In the genomic region with DNA sequence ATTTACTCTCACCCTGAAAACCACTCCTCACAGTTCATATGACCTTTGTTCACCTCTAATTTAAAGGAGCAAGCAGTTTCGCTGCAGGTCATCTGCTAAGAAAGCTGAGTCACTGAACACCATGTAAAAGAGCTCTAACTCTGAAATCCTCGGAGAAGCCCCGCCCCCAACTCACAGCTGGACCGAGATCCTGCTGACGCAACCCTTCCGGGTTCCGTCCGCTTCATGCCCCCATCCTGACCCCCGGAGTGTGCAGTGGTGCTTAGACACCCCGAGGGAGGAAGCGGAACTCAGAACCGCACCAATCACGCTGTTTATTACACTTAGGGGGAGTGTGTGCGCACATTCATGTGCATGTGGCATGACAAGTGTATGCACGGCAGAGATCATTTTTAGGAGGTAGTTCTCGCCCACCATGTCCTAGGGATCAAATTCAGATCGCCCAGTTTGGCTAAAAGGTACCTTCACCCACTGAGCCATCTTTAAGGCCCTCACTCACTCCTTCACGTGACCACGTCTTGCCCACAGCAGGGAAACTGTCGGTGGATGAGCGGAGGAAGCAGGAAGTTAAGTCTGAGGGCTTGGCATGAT, we compare ENCODE assay signal across 7 mouse cellular contexts. TPM values are rescaled to one million over a fixed set of nuclear protein-coding genes. Genes with fewer than 3 reads are reported as not detected.
A peak's percentile ranks its signal among the peaks of the same experiment; 100 is the strongest.
DNase-seq lines count a peak whose midpoint lies in the region; ATAC-seq and TF ChIP-seq lines count a peak whose summit lies in the region.

No protein-coding gene starts in this region.

- H3K27ac ChIP-seq in embryonic facial prominence, embryonic 15.5 days (replicated peaks) = no peak overlapping the region
- H3K27ac ChIP-seq in heart, embryonic 15.5 days = no peak overlapping the region
- H3K27ac ChIP-seq in kidney, postnatal 0 days = peak overlapping the region; percentile 38; the same call in 1 of the 2 replicates

- peaks cover 14% of the 10 kb centered on the region for H3K4me1 ChIP-seq in embryonic facial prominence, embryonic 15.5 days
- H3K4me1 ChIP-seq in heart, embryonic 15.5 days (replicated peaks) = peaks cover 32% of the 10 kb centered on the region
- H3K4me1 ChIP-seq in kidney, postnatal 0 days (replicated peaks; ENCODE audit: insufficient read depth, low read length) = peaks cover 14% of the 10 kb centered on the region

- 0 out of 2 replicates have a peak, but pooled peaks have one; percentile 21 for ATAC-seq in embryonic facial prominence, embryonic 15.5 days (ENCODE audit: insufficient number of reproducible peaks, low FRiP score, low TSS enrichment, low read depth)
- ATAC-seq in heart, embryonic 15.5 days (replicated peaks; ENCODE audit: insufficient number of reproducible peaks, insufficient read depth, low FRiP score, low read depth) = no peak; the same call in 1 of the 2 replicates
- ATAC-seq in kidney, postnatal 0 days (replicated peaks; ENCODE audit: low FRiP score, low read depth) = peak; percentile 67

- no peak overlapping the region for H3K9ac ChIP-seq in embryonic facial prominence, embryonic 15.5 days
- H3K9ac ChIP-seq in heart, embryonic 15.5 days = peak overlapping the region; percentile 36; the same call in 1 of the 2 replicates
- H3K9ac ChIP-seq in kidney, postnatal 0 days (ENCODE audit: low read depth, low read length) = no peak overlapping the region

- H3K4me2 ChIP-seq in embryonic facial prominence, embryonic 15.5 days (replicated peaks) = peak overlapping the region; percentile 47
- H3K4me2 ChIP-seq in heart, embryonic 15.5 days = peak overlapping the region; percentile 66
- H3K4me2 ChIP-seq in kidney, postnatal 0 days (ENCODE audit: low read length) = peak overlapping the region; percentile 45

- no peaks in the 10 kb centered on the region for H3K36me3 ChIP-seq in embryonic facial prominence, embryonic 15.5 days
- H3K36me3 ChIP-seq in heart, embryonic 15.5 days = no peaks in the 10 kb centered on the region
- H3K36me3 ChIP-seq in kidney, postnatal 0 days (ENCODE audit: insufficient read depth, low read length) = no peaks in the 10 kb centered on the region

- no peak for TF ChIP-seq CTCF in kidney, postnatal 0 days (IDR thresholded peaks at IDR 0.05; ENCODE audit: low read depth)

- peaks cover 17% of the 10 kb centered on the region for H3K27me3 ChIP-seq in embryonic facial prominence, embryonic 15.5 days
- peaks cover 12% of the 10 kb centered on the region for H3K27me3 ChIP-seq in heart, embryonic 15.5 days
- no peaks in the 10 kb centered on the region for H3K27me3 ChIP-seq in kidney, postnatal 0 days (ENCODE audit: insufficient read depth, low read length)

- no peaks in the 10 kb centered on the region for H3K9me3 ChIP-seq in embryonic facial prominence, embryonic 15.5 days (replicated peaks)
- no peaks in the 10 kb centered on the region for H3K9me3 ChIP-seq in heart, embryonic 15.5 days (replicated peaks)
- H3K9me3 ChIP-seq in kidney, postnatal 0 days (replicated peaks; ENCODE audit: low read length) = no peaks in the 10 kb centered on the region

- H3K4me3 ChIP-seq in embryonic facial prominence, embryonic 15.5 days (replicated peaks) = peak overlapping the region; percentile 30
- peak overlapping the region; percentile 42 for H3K4me3 ChIP-seq in heart, embryonic 15.5 days
- no peak overlapping the region for H3K4me3 ChIP-seq in kidney, postnatal 0 days (replicated peaks; ENCODE audit: low read depth, low read length)

- DNase-seq in adrenal gland, adult 2 months = peak; percentile 84
- DNase-seq in kidney, postnatal 0 days (ENCODE audit: low spot score) = peak; percentile 85
- peak; percentile 84 to 86 for DNase-seq in lung, postnatal 4 days
- peak; percentile 58 to 64 for DNase-seq in spleen, postnatal 14 days (ENCODE audit: low spot score in 2 of 2)
- DNase-seq in left cerebral cortex, adult 18-20 months (ENCODE audit: low spot score in 2 of 2) = no peak

- 19% methylated on average over 21 of the region's 21 CpGs for WGBS in embryonic facial prominence, embryonic 15.5 days
- 27% methylated on average over 21 of the region's 21 CpGs for WGBS in heart, embryonic 15.5 days
- 17% methylated on average over 21 of the region's 21 CpGs for WGBS in kidney, postnatal 0 days

RNA-seq across cellular contexts. Expression of a gene that starts 12.3 kb away (rescaled TPM):
- 100 to 1,000 TPM; 282 to 394 TPM for total RNA-seq in adrenal gland, adult 2 months (2021)
- polyA plus RNA-seq in adrenal gland, adult 2 months (2012; rRNA removed) = 895 and 922 TPM in 2 replicates
- polyA plus RNA-seq in embryonic facial prominence, embryonic 15.5 days (2015; fragmentation: Nextera tagmentation; extraction: Ambion mirVana) = 290 and 306 TPM in 2 replicates
- polyA plus RNA-seq in heart, embryonic 15.5 days (2015; fragmentation: Nextera tagmentation; extraction: Ambion mirVana) = 432 and 538 TPM in 2 replicates
- polyA plus RNA-seq in kidney, postnatal 0 days (2015; fragmentation: Nextera tagmentation; extraction: Ambion mirVana) = 499 and 556 TPM in 2 replicates
- 100 to 1,000 TPM; 333 to 422 TPM for total RNA-seq in left cerebral cortex, adult 18-20 months (2021)

RNA-seq across cellular contexts. Expression of a gene that starts 18.7 kb away (rescaled TPM):
- 100 to 1,000 TPM; 158 to 202 TPM for total RNA-seq in adrenal gland, adult 2 months (2021)
- 19.3 and 19.6 TPM in 2 replicates for polyA plus RNA-seq in adrenal gland, adult 2 months (2012; rRNA removed)
- polyA plus RNA-seq in embryonic facial prominence, embryonic 15.5 days (2015; fragmentation: Nextera tagmentation; extraction: Ambion mirVana) = 83.3 and 95.7 TPM in 2 replicates
- polyA plus RNA-seq in heart, embryonic 15.5 days (2015; fragmentation: Nextera tagmentation; extraction: Ambion mirVana) = 47.8 and 51.2 TPM in 2 replicates
- 98.3 and 113 TPM in 2 replicates for polyA plus RNA-seq in kidney, postnatal 0 days (2015; fragmentation: Nextera tagmentation; extraction: Ambion mirVana)
- 100 to 1,000 TPM; 215 to 228 TPM for total RNA-seq in left cerebral cortex, adult 18-20 months (2021)

RNA-seq across cellular contexts. Expression of a gene that starts 23.2 kb away (rescaled TPM):
- 10 to 100 TPM; 12.3 to 17.5 TPM for total RNA-seq in adrenal gland, adult 2 months (2021)
- polyA plus RNA-seq in adrenal gland, adult 2 months (2012; rRNA removed) = 5.3 and 5.4 TPM in 2 replicates
- 63.5 and 66.1 TPM in 2 replicates for polyA plus RNA-seq in embryonic facial prominence, embryonic 15.5 days (2015; fragmentation: Nextera tagmentation; extraction: Ambion mirVana)
- polyA plus RNA-seq in heart, embryonic 15.5 days (2015; fragmentation: Nextera tagmentation; extraction: Ambion mirVana) = 51.6 and 60.7 TPM in 2 replicates
- 45.0 and 53.6 TPM in 2 replicates for polyA plus RNA-seq in kidney, postnatal 0 days (2015; fragmentation: Nextera tagmentation; extraction: Ambion mirVana)
- 10 to 100 TPM; 40.5 to 46.5 TPM for total RNA-seq in left cerebral cortex, adult 18-20 months (2021)

RNA-seq across cellular contexts. Expression of a gene that starts 38.8 kb away (rescaled TPM):
- total RNA-seq in adrenal gland, adult 2 months (2021) = 1 to 10 TPM; 4.1 to 4.7 TPM
- polyA plus RNA-seq in adrenal gland, adult 2 months (2012; rRNA removed) = 1.0 and 1.9 TPM in 2 replicates
- polyA plus RNA-seq in embryonic facial prominence, embryonic 15.5 days (2015; fragmentation: Nextera tagmentation; extraction: Ambion mirVana) = 8.2 and 8.5 TPM in 2 replicates
- polyA plus RNA-seq in heart, embryonic 15.5 days (2015; fragmentation: Nextera tagmentation; extraction: Ambion mirVana) = 56.5 and 69.8 TPM in 2 replicates
- polyA plus RNA-seq in kidney, postnatal 0 days (2015; fragmentation: Nextera tagmentation; extraction: Ambion mirVana) = 2.2 and 2.7 TPM in 2 replicates
- 100 to 1,000 TPM; 795 to 921 TPM for total RNA-seq in left cerebral cortex, adult 18-20 months (2021)

RNA-seq across cellular contexts. Expression of a gene that starts 54.2 kb away (rescaled TPM):
- total RNA-seq in adrenal gland, adult 2 months (2021) = not detected
- not detected in 2 replicates for polyA plus RNA-seq in adrenal gland, adult 2 months (2012; rRNA removed)
- polyA plus RNA-seq in embryonic facial prominence, embryonic 15.5 days (2015; fragmentation: Nextera tagmentation; extraction: Ambion mirVana) = 6.3 and 16.6 TPM in 2 replicates
- polyA plus RNA-seq in heart, embryonic 15.5 days (2015; fragmentation: Nextera tagmentation; extraction: Ambion mirVana) = not detected in 2 replicates
- polyA plus RNA-seq in kidney, postnatal 0 days (2015; fragmentation: Nextera tagmentation; extraction: Ambion mirVana) = not detected in 2 replicates
- total RNA-seq in left cerebral cortex, adult 18-20 months (2021) = not detected

Comparison
In these comparisons a context has a peak if more than half of its experiments do, and no peak if none do; other contexts are left out.
1. DNase-seq: peak in adrenal gland, adult 2 months (single experiment), kidney, postnatal 0 days (single experiment), lung, postnatal 4 days (2 of 2) and spleen, postnatal 14 days (2 of 2); none in left cerebral cortex, adult 18-20 months (0 of 2).
2. Peak in every context shown above with its lines, with median percentiles within 50 percentile points of each other: H3K4me2 ChIP-seq.